Mouse (Mus musculus) thymus, postnatal 25 days (tissue): Measurements from ENCODE around the gene Cacnb2.

Experiments used
- DNase-seq: peaks from one replicate; pipeline ENCODE4 v3.0.0; 2022

Gene Cacnb2

DNA sequence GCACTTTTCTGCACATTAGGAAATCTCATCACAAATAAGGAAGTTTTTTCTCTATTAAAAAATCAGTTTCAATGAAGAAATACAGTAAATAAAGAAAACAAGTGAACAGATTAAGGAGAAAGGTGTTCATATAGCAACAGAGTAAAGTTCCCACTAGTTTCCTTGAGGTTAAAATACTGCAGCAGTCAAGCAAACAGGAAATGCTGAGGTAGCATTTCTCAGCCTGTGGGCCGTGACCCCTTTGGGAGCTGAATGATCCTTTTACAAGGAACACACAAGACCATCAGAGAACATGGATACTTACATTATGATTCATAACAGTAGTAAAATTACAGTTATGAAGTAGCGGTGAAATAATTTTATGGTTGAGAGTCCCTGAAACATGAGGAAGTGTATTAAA is 185.1 kb downstream of the Cacnb2 start:
- no peak for DNase-seq

DNA sequence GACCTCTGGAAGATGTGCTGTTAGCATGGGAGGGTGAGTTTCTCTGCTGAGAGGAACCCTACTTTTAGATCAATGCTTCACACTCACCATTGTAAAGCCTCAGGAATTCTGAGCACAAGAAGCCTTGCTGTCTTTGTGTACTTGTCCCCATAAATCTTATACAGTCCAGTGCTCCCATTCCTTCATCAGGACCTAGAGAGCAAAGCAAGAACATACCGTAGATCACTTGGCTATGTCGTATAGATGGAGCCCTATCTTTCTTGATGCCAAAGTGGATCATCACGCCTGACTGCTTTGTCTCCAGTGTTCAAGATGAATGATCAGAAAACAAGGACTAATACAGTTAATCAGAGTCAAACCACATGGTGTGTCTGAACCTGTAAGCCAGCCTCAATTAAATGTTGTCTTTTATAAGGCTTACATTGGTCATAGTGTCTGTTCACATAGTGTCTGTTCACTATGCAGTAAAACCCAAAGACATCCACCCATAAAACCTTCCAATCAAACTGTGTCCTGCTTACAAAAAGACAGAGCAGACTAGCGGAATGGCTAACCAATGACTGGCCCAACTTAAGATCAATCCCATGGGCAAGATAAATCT is 198.7 kb downstream of the Cacnb2 start:
- no peak for DNase-seq

- no peak for DNase-seq
Observed at GRCm38 (mm10) chr2:14807650-14808347, 204.9 kb downstream of the Cacnb2 start.

GRCm38 (mm10) chr2:14814977-14815376 is 212.1 kb downstream of the Cacnb2 start:
- DNase-seq: no peak

DNA sequence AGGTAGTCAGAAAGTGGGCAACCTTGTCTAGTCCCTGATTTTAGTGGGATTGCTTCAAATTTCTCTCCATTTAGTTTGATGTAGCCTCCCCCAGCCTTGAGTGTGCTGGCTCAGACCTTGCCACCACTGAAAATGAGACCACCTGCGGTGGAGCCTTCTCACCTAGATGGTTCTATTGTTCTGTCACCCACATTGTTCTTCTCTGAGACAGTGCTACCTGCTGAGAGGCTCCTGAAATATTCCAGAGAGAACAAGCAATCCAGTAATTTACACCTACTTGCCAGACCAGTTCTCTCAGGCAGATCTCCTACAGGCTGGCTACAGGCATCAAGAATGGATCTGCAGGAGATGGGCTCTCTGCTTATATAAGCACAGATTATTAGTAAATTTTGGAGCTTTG is 215.8 kb downstream of the Cacnb2 start:
- DNase-seq: no peak

DNA sequence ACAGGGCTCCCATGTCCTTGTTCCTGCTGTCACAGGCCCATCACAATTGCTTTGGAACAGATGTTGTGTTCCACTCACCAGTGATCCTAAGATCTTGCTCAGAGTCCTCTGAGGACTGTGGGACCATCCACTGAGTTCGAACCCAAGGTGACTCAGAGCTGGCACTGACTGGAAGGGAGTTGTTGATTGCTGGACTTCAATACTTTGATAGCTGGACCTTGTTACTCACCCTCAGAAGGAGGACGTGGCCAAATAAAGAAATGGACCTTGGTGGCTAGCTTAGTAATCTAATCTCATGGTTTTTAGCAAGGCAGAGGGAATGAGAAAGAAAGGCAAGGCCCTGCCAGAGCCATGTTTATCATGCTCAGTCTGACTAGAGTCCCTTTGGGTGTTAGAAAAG is 218.1 kb downstream of the Cacnb2 start:
- DNase-seq: no peak

DNA sequence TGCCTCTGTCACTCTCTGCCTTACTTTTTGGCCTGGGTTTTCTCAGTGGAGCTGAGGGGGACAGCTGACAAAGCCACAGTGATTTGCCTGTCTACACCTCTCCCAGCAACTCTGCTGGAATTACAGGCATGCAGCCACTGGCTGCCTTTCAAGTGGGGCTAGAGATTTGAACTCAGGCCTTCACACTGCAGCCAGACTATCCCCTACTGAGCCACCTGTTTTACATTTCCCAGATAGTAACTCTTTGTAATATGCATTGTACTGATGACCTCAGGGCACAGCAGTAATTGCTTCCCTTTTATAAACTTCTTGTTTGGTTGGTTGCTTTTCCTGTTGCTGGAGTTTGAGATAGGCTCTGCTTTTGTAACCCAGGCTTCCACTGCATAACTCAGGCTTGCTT is 220.2 kb downstream of the Cacnb2 start:
- no peak for DNase-seq

DNA sequence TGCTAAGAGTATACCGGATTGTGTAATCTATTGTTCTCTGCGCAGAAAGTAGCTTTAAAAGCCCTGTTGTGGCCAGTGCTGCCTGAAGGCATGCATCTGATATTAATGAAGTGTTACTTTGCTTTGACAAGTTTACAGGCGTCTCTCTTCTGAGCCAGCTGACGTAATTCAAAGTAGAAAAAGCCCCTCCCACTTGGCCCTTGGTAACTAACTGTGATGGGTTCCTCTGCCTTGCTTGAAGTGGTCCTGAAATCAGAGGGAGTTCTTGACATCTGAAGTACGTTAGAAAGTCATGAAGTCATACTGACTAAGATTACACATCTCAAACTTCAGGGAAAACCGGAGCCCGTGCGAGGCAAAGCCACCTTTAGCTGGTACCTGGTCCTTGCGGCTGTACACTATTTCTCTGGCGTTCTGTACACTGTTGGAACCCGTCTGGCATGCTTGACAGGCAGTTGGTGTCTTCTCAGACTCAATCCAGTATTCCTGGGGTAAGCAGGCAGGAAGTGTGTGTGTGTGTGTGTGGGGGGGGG is 221.0 kb downstream of the Cacnb2 start:
- no peak for DNase-seq

GRCm38 (mm10) chr2:14825146-14825545 is 222.3 kb downstream of the Cacnb2 start:
- no peak for DNase-seq

DNA sequence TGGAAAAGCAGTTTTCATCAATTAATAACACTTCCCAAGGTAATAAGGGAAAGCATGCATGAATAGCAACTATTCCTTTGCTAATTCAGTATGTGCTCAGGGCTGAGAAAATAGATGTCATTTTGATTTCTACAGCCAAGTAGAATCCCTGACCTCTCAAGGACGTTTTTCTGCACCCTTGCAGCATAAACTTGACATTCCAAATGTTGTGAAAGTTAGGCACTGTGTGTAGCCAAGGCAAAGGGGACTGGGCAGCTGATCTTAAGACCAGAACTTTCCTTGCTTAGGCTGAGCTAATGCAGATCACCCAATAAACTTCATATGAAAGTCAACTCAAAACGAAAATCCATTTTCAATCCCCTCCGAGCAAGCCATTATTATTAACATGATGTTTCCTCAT is 226.6 kb downstream of the Cacnb2 start:
- DNase-seq: no peak

GRCm38 (mm10) chr2:14831308-14831707 is 228.4 kb downstream of the Cacnb2 start:
- no peak for DNase-seq

DNA sequence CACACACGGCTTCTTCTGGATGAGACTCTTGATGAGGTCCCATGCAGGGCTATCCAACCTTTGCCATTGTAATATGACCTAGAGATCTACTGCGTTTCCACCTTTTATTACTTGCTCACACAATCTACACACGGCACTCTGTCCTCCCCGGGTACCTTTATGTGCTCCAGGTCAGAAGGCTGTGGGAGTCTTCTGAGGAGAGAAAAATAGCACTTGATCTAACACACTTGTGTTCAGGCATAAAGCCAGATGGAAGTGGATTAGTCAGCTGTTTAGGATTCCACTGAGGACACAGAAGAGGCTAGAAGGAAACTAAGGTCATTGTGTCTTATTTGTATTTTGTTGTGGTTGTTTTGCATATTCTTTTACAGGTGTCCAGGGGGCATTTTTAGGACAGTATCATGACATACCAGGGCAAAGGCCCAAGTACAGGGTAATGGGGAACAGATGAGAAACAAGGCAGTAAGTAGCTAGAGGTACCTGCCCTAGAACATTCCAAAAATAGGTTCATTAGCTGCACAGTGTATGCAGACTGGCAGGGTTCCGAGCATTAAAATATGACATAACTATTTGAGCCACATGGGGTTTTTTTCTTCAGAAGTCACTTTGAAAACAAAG is 231.9 kb downstream of the Cacnb2 start:
- DNase-seq: no peak

- no peak for DNase-seq
Observed at GRCm38 (mm10) chr2:14841272-14841671, 238.4 kb downstream of the Cacnb2 start.

DNA sequence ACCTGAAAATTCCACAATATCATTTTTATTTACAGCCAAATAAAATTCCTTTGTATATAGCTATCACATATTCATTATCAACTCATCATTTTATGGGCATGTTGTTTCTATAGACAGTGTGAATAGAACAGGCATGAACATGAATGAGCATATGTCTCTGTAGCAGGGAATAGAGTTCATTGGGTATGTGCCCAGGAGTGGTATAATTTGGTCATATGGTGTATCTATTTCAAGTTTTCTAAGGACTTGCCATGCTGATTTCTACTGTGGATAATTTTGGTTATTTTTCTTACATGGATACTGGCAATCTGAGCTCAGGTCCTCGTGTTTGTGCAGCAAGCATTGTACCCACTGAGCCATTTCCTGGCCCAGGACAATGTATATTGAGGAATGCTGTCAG is 243.8 kb downstream of the Cacnb2 start:
- DNase-seq: no peak

DNA sequence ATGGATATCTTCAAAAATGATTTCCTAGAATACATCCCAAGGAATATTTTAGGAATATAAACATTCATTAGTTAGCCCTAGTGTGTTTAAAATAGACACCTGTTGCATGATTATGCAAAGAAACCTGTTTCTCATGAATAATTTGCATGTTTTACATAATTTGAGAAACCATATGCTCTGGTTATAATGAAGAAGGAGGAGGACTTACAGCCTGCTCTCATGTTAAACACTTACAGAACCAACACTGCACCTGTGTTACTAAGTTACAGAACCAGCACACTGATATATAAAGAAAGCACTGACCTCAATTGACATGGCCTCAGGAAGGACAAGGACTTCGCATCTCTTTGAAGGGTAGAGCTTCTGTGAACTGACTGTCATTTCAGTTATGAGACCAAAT is 244.3 kb downstream of the Cacnb2 start:
- DNase-seq: no peak

GRCm38 (mm10) chr2:14850831-14851230 is 247.9 kb downstream of the Cacnb2 start:
- no peak for DNase-seq

- DNase-seq: peak; percentile 66
Observed at GRCm38 (mm10) chr2:14851383-14851782, 248.5 kb downstream of the Cacnb2 start.

GRCm38 (mm10) chr2:14854054-14854453 is 251.2 kb downstream of the Cacnb2 start:
- DNase-seq: no peak

GRCm38 (mm10) chr2:14858301-14858700 is 255.4 kb downstream of the Cacnb2 start:
- DNase-seq: no peak

DNA sequence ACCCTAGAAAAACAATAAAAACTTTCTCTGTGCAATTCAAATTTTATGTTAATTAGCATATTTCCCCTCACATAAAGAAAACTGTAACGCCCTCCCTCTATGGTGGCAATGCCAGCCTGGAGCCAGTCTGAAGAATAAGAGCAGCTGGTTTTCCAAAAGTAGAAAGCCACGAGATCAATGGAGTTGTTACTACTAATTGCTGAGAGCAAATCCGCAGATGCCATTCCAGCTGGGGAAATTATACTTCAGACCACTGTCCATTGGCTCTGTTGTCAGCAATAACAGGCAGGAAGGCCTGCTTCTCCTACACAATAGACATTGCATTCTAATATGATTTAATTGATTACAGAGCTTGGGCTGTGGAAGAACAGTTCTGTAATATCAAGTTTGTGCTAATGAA is 257.5 kb downstream of the Cacnb2 start:
- DNase-seq: no peak

DNA sequence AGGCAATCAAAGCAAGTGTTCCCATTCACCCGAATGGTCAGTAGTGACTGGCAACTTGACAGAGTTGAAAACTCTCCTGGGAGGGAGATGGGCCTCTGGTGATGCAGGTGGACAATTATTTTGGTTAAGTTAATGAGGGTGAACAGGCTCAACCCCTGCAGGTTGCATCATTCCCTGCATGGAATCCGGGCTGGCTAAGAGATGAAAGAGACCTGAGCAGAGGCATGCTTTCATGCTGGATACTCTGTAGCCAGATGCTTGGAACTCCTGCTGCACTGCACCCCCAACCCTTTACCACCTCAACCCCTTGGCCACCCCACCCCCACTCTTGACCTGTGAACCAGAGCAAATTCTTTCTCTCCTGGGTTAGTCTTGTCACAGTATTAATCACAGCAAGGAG is 258.7 kb downstream of the Cacnb2 start:
- DNase-seq: no peak

GRCm38 (mm10) chr2:14862981-14863380 is 260.1 kb downstream of the Cacnb2 start:
- DNase-seq: no peak

DNA sequence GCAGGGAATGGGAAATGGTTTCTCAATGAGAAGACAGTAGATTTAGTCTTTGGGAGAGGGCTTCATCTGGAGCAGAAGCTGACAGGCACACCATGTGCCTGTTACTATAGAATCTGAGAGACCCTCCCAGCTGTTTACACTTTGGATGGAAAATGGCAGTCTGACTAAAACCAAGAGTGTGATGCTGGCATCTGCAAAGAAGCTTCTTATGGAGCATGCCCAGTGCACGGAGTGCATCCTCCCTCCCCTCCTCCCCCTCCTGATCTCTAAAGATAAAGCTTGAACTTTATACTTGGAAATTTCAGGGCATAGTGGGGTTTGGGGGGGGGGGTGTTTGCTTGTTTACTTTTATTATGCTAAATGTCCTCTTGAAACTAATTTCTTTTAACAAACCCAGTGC is 270.2 kb downstream of the Cacnb2 start:
- no peak for DNase-seq

DNA sequence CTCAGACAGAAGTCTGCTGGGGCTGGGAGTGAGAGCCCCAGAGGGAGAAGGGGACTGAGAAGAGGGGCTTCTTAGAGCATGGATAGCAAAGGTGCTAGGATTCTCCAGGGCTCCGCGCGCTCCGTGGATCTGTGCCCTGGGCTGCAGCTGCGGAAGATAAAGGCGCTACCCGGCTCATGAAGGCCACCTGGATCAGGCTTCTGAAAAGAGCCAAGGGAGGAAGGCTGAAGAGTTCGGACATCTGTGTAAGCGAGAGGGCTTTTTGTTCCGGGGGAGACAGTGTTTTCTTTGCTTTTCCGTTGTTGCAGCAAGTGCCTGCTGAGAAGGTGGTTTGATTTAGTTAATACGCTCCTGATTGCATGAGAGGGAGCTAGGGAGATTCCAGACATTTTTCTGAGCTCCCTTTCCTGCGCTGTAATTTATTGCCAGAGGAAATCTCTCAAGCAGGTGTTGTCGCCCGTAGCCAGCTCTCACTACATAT is 270.9 kb downstream of the Cacnb2 start:
- DNase-seq: no peak
